Mouse (Mus musculus) C2C12 (cell line): ENCODE measurements around the gene Dctd. TPM values are rescaled to one million over a fixed set of nuclear protein-coding genes. Genes with fewer than 3 reads are reported as not detected.

Experiments
- H3K27me3 ChIP-seq: one replicate; pipeline ENCODE4 v1.6.1; 2011; ENCODE audit not compliant: control insufficient read depth, insufficient read depth, insufficient read length
- H3K36me3 ChIP-seq: one replicate; pipeline ENCODE4 v1.6.1; 2011; ENCODE audit not compliant: control insufficient read depth, insufficient read depth
- H3K4me3 ChIP-seq: one replicate; pipeline ENCODE4 v1.5.1; 2011; ENCODE audit warnings: mild to moderate bottlenecking, control low read depth; ENCODE audit not compliant: poor library complexity, insufficient read depth, severe bottlenecking
- H3K79me2 ChIP-seq: one replicate; pipeline ENCODE4 v1.6.1; 2011; ENCODE audit not compliant: control insufficient read depth, insufficient read depth
- H3K79me3 ChIP-seq: one replicate; pipeline ENCODE4 v1.6.1; 2011; ENCODE audit warnings: low read depth, control low read depth
- H3ac ChIP-seq: one replicate; pipeline ENCODE3; 2011; ENCODE audit warnings: low read depth; ENCODE audit not compliant: control insufficient read depth, insufficient read length
- CEBPB ChIP-seq: IDR thresholded peaks from one replicate; pipeline ENCODE4 v1.6.1; 2011; ENCODE audit warnings: low read depth, mild to moderate bottlenecking, control low read depth, moderate library complexity
- CTCF ChIP-seq: IDR thresholded peaks from one replicate; pipeline ENCODE4 v1.5.1; 2011; ENCODE audit not compliant: control insufficient read depth, insufficient read depth, insufficient read length
- FOSL1 ChIP-seq: IDR thresholded peaks from one replicate; pipeline ENCODE4 v1.8.0; 2011; ENCODE audit warnings: mild to moderate bottlenecking, low read length; ENCODE audit not compliant: poor library complexity, insufficient read depth, severe bottlenecking
- MAX ChIP-seq: IDR thresholded peaks from one replicate; pipeline ENCODE4 v1.6.1; 2011; ENCODE audit warnings: mild to moderate bottlenecking, control low read depth
- MYOD1 ChIP-seq: IDR thresholded peaks from one replicate; pipeline ENCODE4 v1.6.1; 2011; ENCODE audit warnings: low read depth; ENCODE audit not compliant: control insufficient read depth, insufficient read length
- MYOG ChIP-seq: IDR thresholded peaks from one replicate; pipeline ENCODE4 v1.6.1; 2011; ENCODE audit not compliant: control insufficient read depth, insufficient read length; ENCODE audit errors: extremely low read depth
- USF1 ChIP-seq: IDR thresholded peaks from one replicate; pipeline ENCODE4 v1.6.1; 2011; ENCODE audit warnings: low read depth, mild to moderate bottlenecking, control low read depth, moderate library complexity
- polyA plus RNA-seq: library from polyadenylated mRNA; unstranded; fragments of >200 nt; fragmentation: generic; extraction: Trizol; gene quantifications from one replicate; pipeline ENCODE4 v1.2.1, GENCODE M21; 2012; ENCODE audit warnings: missing spikeins

Gene Dctd
- polyA plus RNA-seq, 1 experiment: 27.2 TPM

DNA sequence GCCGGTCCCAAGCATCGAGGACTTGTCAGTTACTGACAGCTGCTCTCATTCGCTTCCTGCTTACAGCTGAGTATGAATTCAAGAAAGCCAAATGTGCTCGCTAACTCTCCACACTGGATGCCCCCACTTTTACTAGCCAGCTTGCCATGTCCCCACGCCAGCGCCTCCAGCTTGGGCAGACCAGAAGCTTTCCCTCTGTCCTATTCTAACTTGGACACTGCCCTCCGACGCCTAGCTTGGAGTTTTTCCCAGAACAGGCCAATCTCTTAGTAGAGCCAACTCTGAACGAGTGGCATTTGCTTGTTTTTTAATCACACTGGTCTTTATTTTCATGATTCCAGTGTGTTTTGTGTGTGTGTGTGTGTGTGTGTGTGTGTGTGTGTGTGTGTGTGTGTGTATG, 100.3 kb downstream of the Dctd start:
- no peaks in the 10 kb centered on the region for H3K36me3 ChIP-seq
- no peaks in the 10 kb centered on the region for H3K27me3 ChIP-seq
- no peak overlapping the region for H3ac ChIP-seq
- no peaks in the 10 kb centered on the region for H3K79me3 ChIP-seq
- no peak for TF ChIP-seq MYOD1
- TF ChIP-seq USF1: no peak
- TF ChIP-seq CEBPB: no peak
- H3K4me3 ChIP-seq: no peak overlapping the region
- H3K79me2 ChIP-seq: no peaks in the 10 kb centered on the region

DNA sequence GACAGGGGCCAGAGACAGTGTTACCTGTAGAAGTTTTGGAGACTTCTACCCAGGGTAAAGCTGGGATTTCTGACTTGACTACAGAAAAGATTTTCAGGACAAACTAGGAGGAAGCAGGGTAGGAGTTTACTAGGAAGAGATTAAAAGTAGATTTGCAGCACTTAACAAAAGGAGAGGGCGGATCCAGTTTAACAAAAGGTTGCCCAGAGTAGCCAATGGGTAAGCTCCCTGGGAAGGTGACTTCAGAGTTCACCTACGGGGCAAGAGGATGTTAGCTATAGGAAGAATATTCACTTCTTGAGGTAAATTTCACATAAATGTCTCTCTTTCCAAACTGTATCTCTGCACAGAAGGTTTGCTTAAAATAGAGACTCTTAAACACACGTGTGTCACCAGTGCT, 103.7 kb downstream of the Dctd start:
- no peaks in the 10 kb centered on the region for H3K79me2 ChIP-seq
- H3ac ChIP-seq: no peak overlapping the region
- no peaks in the 10 kb centered on the region for H3K36me3 ChIP-seq
- H3K4me3 ChIP-seq: no peak overlapping the region
- TF ChIP-seq MYOD1 (no peak), CEBPB (no peak), CTCF (no peak), FOSL1 (no peak), MYOG (no peak), USF1 (no peak), MAX (no peak)
- no peaks in the 10 kb centered on the region for H3K79me3 ChIP-seq
- no peaks in the 10 kb centered on the region for H3K27me3 ChIP-seq

Other genes with a start within 250 kb of the Dctd start
- 15.3 TPM for gene Wwc2, start 108.2 kb upstream of the Dctd start, polyA plus RNA-seq